Mouse (Mus musculus): ENCODE measurements around the gene Zfp106.
"Not testable (repeated sequence)": the region's sequence is repeated elsewhere in the genome, so short reads cannot be mapped to it uniquely, and the experiment has no call there.

The Zfp106 gene

GRCm38 (mm10) chr2:120563235-120563990 lies at the start of gene Zfp106:
Zfp106 (minus strand) TSS chr2:120563843.
- peak; percentile 91 for DNase-seq (ENCODE audit: low spot score)

DNA sequence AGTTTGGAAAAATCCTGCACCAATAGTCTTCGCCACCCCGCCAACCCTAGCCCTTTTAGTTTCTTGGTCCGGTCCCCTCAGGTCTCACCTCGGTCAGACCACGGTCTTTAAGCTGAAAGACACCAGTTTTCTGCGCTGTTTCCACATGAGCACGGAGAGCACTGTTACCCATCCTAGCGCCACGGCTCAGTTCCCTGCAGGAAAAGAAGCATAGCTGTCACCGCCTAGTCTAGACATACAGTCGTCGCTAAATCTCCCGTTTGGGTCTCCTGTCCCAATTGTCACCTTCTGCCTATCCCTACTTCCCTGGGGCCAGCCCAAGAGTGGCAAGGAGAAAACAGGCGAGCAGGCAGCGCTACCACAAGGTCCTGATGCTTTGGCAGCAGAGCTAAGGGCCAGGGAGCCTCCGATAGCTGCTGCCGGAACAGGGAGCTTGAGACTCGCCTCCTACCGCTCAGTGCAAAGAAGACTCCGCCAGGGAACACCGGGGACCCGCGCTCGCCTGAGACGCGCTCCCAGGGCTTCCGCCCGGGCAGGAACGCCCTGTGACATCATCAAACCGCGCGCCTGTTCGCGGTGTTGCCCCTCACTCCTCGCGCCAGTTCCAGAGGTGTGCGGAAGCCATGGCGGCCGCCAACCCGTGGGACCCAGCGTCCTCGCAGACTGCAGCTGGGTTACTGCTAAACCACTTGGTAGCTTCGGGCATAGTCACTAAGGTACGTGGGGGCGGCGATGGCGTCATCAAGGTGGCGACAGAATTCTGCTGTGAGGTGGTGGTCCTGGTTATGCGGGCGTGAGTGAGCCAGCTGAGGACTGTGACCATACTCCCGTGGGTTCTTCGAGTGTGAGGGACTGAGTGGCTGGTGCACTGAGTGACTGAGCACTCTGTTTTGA lies 45.4 kb upstream of the Zfp106 start, which contains the start of the genes Haus2 and Lrrc57:
TSS of gene Haus2 (plus strand) at position 554 of the 894 bp plus-strand sequence.
TSS of gene Lrrc57 (minus strand) at position 691 of the 894 bp plus-strand sequence.
- peak; percentile 89 for DNase-seq (ENCODE audit: low spot score)

GRCm38 (mm10) chr2:120606021-120606690 lies 42.5 kb upstream of the Zfp106 start:
- DNase-seq (ENCODE audit: low spot score), result peak; percentile 55

DNA sequence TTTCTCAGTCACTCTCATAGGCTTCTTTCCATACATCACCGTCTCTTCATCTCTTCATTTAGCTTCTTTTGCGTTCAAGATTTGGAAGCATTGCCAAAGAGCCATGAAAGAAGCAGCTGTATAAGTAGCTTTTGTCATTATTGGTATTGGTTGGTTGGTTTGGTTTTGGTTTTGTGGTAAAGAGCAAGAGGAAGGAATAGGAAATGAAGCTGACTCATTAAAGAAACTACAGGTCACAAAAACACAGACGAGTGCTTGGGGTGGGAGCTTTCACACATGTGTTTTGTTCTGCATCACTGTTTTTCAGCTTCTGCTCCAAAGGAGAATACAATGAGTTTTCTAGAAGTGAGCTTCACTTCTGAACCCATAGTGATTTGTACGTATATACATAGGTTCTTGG lies 35.9 kb upstream of the Zfp106 start:
- DNase-seq (ENCODE audit: low spot score), result no peak

DNA sequence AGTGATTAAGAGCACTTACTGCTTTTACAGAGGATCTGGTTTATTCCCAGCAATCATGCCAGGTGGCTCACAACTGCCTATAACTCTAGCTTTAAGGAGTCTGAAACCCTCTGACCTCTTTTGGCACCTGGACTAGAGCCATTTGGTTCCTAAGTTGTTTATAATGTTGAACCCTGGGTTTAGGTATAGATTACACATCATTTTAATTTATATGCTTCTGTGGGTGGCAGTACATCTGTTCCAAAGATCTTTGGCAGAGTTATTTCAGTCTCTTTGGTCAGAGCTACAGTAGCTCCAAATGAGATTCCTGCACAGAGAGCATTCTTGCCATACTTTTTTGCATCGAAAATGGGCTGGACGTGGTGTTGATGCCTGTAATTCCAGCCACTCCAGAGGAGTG lies 34.1 kb upstream of the Zfp106 start:
- DNase-seq (ENCODE audit: low spot score), result no peak

- no peak for DNase-seq (ENCODE audit: low spot score)
Measured at GRCm38 (mm10) chr2:120592227-120592626, 28.6 kb upstream of the Zfp106 start.

DNA sequence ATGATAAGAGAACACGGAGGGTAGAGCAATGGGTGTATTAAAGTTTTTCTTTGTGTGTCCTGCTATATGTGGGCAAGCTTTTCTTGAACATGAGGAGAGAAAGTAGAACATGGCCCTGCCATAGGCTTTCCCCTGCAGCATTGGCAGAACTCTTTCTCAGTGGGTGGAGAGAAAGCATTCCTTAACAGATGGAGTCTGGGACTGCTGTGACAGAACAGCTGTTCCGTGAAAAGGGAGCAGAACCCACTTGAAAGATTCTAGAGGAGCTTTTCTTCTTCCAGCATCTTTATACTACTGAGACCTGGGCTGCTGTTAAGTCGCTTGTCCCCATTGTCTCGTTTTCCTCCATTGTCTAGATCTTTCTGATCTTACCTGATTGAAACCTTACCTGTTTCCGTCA lies 26.1 kb upstream of the Zfp106 start:
- DNase-seq (ENCODE audit: low spot score), result no peak

DNA sequence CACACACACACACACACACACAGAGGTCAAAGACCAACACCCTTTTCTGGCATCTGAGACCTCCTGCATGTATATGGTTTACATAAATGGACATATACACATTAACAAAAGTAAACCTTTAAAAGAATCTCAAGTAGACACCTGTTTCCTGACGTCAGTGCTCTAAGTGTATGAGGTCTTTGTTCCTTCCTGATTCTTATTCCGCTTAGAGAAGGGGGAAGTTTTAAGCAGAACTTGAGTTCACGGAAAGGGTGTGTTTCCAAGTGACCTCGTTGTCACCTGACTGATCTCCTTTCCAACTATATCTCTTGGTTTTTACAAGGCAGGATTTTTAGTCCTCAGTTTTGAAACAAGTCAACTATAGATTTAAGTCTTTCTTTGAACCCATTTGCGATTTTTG lies 14.6 kb upstream of the Zfp106 start:
- DNase-seq (ENCODE audit: low spot score), result no peak

DNA sequence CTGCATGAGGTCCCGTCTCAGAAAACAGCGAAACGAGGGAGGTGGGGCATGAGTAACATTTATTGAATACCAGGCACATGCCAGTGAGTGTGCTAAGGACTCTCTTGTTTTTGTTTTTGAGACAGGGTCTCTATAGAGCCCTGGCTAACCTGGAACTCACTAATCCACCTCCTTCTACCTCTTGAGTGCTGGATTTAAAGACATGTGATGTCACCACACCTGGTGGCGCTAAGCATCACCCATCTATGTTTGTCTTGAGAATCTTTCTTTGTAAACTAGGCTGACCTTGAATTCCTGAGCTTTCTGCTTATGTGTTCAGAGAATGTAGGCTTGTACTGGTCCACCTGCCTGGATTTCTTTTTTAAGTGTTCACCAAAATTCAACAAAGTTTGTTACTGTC lies 14.2 kb upstream of the Zfp106 start:
- DNase-seq (ENCODE audit: low spot score), result no peak

- DNase-seq (ENCODE audit: low spot score), result no peak
Measured at GRCm38 (mm10) chr2:120575978-120576377, 12.3 kb upstream of the Zfp106 start.

GRCm38 (mm10) chr2:120575121-120575520 lies 11.5 kb upstream of the Zfp106 start:
- no peak for DNase-seq (ENCODE audit: low spot score)

DNA sequence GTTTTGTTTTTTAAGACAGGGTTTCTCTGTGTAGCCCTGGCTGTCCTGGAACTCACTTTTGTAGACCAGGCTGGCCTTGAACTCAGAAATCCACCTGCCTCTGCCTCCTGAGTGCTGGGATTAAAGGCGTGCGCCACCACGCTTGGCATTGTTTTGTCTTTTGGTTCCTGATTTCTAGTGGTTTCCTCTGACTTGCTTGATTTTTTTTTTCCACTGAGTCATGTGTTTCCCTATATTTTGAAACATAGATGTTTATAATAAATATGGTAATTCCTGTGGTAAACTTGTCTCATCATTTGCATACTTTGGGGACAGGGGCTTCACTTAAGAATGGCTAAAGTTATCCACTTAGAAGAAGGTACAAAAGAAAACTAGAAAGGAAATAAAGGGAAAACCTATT lies 8.5 kb upstream of the Zfp106 start:
- not testable (repeated sequence) for DNase-seq (ENCODE audit: low spot score)

DNA sequence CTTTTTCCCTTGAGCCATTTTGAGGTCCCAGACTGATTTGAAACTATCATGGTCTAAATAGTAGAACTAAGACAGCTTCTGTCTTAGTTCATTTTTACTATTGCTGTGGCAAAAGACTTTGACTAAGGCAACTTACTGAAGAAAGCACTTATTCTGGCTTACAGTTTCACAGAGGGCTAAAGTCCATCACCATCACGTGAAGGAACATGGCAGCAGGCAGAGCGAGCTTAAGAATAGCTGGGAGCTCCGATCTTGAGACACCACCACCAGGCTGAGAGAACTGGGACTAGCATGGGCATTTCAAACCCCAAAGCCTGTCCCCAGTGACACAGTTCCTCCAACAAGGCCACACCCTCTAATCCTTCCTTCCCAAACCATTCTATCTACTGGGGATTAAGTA lies 7.4 kb upstream of the Zfp106 start:
- DNase-seq (ENCODE audit: low spot score), result no peak

DNA sequence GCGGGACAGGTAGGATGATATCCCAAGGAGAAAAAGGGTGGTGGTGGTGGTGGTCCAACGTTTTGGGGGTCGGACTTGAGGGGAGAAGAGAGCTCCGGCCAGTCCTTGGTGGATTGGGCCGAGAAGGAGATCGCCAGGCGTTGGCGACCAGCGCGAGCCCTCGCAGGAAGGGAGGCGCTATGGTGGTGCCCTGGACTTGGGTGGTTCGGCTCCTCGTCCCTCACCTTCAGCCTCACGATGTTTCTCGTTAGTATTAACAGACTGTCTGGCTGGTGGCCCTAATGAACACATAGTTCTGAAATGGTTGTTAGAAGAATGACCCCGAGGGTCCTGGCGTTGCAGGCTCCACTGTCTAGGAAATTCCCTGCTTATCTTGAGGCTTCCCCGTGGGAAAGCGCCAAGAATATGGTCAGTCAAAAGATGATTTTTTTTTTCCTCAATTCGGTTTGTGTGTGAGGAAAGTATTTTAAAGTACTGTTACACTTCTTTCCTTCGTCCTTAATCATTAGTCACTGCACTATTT lies 4.2 kb upstream of the Zfp106 start:
- no peak for DNase-seq (ENCODE audit: low spot score)

DNA sequence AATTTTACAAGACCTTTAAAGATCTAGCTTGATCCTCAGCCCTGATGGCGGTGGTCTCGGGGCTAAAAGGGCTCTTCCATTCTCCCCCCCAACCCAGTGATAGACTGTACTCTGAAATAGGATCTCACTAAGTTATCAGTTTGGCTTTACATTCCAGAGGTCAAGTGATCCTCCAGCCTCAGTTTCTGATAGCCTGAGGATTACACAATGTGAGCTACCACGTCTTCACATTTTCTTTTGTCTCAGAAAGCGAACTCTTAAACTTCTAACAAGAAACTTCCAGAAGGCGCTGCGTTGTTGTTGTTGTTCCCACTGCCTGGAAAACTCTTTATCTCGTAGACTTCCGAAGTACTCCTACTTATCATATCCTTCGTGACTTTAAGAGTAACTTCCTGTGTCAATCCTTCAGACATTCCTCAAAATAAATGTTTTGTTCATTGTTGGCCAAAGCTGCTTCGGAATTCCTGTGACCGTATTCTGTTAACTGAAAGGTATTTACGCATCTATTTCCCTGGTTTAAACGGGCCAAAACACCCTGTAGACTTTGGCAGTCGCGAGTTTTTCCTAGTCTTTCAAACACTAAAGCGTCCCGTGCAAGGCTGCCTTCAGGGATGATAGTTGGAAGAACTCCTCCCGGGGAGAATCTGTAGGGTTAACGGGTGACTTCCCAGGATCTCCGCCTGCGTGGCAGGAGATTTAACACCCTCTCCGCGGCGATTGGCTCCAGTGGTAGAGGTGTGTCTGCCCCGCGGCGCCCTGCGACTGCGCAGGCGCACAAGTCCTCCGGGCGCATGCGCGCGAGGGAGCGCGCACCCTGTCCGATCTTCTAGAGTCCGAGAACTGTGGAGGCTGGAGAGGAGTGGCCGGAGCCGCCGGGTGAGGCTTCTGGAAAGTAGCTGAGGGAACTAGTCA lies 3.5 kb upstream of the Zfp106 start, which contains the start of gene Snap23:
TSS of gene Snap23 (plus strand) at position 786 of the 912 bp plus-strand sequence.
- DNase-seq (ENCODE audit: low spot score), result peak; percentile 97

DNA sequence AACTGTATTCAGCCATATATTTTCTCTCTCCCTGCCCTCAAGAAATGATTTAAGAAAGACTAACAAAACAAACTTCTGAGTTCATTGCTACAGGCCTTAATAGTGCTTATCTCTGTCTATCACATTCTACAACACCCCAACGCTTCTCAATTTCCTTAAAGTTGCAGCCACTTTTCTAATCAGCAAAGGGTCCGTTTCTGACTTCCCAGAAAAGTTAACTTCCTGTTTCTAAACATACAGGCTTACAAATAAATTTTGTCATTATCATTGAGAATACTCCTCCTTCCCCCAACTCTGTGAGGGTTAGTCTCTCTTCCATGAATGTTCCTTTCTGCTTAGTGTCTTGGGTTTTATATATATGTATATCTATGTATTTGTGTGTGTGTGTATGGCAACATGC lies 1.7 kb upstream of the Zfp106 start:
- no peak for DNase-seq (ENCODE audit: low spot score)

DNA sequence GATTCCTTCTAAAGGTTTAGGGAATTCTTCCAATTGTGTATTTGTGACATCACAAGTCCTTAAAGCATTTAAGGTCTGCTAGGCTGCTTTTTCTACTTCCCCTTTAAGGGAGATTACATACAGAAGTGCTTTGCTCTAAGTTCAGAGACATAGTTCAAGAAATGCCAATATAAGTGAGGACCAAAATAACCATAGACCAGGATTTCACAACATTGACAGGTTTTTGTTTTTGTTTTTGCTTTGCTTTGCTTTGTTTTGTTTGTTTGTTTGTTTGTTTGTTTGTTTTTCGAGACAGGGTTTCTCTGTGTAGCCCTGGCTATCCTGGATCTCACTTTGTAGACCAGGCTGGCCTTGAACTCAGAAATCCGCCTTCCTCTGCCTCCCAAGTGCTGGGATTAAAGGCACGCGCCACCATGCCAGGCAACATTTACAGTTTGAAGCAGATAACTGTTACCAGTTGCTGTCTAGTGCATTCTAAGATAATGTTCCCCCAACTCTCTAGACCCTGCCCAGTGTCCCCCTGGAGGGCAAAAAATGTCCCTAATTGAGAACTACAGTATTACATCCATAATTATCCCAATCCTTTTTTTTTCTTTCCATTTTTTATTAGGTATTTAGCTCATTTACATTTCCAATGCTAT lies 1.0 kb upstream of the Zfp106 start:
- DNase-seq (ENCODE audit: low spot score), result not testable (repeated sequence)

DNA sequence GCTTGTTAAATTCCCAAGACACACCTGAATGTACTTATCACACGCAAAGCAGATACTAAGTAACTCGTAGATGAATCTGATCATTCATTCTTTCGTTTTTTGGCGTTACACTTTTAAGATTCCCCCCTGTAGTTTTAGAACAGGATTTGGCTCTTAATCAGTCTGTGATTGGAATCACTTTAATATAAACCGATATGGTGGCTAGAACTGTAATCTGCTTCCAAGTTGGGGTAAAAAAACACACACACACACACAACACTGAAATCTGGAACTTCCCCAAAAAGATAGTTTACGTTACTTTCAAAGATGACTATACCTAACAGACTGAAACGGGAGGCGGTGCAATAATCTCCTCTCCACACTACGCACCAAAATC lies 796 bp downstream of the Zfp106 start:
- no peak for DNase-seq (ENCODE audit: low spot score)

DNA sequence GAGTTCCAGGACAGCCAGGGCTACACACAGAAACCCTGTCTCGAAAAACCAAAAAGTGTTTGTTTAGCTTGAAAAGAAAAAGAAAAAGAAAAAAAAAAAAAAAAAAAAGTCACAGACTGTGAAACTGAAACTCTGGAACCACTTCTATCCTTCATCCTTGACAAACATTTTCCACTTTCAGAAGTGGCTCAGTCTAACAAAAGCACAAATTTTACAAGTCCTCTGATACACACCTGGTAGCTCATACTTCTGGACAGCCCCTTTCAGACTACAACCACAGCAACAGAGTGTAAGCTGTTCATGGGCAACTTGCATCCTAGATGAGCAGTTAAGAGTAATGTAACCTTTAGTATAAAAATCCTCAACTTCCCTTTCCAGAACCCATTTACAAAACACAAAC lies 2.1 kb downstream of the Zfp106 start:
- DNase-seq (ENCODE audit: low spot score), result no peak

DNA sequence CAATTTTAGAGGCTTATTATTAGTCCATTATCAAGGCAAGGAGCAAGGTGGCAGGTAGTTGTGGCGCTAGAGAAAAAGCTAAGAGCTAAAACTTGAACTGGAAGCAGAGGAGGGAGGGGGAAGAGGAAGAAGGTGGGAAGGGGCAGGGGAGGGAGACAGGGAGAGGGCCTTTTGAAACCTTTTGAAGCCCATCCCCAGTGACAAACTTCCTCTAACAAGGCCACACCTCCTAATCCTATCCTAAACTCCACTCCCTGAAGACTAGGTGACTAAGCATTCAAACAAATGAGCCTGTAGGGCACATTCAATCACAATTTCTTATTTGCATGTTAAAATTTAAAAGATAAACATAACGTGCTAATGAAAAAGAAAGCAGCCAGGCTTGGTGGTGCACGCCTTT lies 4.8 kb downstream of the Zfp106 start:
- DNase-seq (ENCODE audit: low spot score), result no peak

GRCm38 (mm10) chr2:120556868-120557267 lies 6.8 kb downstream of the Zfp106 start:
- no peak for DNase-seq (ENCODE audit: low spot score)
